Mouse (Mus musculus) CD4-positive, CD25-positive, alpha-beta regulatory T cell, adult 4 months (primary cell): ENCODE measurements at regions not wholly inside any gene's neighbourhood (a gene's known extent, or its start where the extent isn't known, plus 50 kb on each side); places are given as distances from the start of the nearest gene placed in this dataset.
A peak's percentile ranks its signal among the peaks of the same experiment; 100 is the strongest.

Experiments
- ATAC-seq: one replicate; pipeline ENCODE4 v1.8.0; 2017

DNA sequence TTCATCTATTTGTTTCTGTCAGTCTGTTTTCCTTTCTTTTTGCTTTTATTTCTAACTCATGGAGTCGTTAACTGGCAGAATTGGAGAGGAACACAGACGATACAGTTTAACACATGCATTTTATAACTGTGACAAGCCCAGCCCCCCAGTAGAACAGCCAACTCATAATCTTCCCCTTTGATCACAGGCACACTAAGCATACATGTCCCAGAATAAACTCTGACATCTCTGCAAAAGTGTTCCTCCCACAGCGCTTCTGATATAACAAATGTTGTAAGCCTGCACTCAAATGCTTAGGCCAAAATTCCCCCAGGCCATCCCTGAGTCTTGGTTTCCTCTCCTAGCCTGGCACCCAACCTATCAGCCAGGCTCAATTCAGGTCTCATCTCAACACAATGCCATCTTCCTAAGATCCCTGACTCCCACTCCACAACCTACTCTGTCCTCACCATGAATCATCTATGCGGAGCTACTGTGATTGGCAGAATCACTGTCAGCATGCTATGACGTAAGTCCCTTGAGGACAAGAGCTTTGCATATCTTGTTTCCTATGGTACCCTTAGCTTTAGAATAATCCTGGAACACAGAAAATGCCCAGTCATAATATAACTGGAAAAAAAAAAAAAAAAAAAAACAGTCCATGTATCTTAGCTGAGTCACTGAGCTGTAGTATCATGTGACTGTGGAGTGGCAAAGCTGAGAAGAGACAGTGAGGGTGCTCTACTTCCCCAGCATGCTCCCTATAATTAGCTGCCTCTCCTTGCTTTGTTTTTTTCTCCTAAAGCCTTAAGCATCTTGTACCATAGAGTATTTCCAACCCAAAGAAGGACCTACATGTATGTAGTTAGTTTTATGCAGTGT lies 146.7 kb downstream of the Plk2 start:
- ATAC-seq: no peak

- no peak for ATAC-seq
Measured at GRCm38 (mm10) chr13:110542303-110543065, 147.6 kb downstream of the Plk2 start.

DNA sequence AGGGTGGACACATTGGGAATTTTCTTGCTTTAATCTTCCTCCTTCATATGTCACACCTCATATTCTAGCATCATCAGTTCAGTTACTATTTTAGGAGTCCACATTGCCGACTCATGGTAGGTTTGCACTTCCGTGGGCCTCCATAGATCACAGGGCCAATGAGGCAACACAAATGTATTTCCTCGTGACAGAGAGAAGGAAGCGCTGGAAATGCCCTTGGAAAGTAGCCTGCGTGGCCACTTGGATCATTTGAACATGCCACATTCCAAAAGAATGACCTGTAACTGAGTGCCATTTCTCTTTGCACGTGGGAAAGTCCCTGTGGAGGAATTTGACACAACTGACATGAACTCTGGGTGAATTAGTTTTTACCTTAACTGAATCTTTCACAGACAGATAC lies 150.6 kb downstream of the Plk2 start:
- ATAC-seq: no peak

- ATAC-seq: no peak
Measured at GRCm38 (mm10) chr13:110555529-110556319, 160.9 kb downstream of the Plk2 start.

DNA sequence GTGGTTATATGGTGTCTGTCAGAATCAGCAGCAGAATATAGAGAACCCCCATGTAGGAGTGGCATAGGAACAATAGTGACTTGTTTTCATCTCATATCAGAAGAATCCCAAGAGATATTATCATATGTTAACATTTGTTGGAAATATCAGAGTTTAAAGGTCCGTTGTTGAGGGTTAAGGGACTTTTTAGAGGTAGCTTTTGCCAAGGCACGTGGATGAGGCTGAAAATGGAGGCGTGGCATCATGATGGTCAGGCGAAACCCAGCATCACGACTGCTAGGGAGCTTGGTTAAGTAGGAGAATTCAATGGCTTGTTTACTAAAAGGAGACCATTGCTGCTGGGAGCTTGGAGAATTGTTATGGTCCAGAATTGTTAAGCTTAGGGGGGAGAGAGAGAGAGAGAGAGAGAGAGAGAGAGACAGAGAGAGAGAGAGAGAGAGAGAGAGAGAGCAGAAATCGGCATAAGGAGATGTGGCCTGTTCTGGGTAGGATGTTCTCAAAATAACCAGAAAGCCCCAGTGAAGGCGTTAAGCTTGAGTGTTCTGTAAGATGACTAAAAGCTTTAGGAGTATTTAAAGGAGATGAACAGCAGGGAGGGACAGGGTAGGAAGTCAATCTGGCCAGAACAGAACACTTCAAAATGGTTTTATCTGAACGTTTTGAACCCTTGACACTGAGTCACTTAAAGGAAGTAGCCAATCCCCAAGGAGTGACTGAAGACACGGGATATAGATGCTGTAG lies 161.7 kb downstream of the Plk2 start:
- ATAC-seq: no peak

DNA sequence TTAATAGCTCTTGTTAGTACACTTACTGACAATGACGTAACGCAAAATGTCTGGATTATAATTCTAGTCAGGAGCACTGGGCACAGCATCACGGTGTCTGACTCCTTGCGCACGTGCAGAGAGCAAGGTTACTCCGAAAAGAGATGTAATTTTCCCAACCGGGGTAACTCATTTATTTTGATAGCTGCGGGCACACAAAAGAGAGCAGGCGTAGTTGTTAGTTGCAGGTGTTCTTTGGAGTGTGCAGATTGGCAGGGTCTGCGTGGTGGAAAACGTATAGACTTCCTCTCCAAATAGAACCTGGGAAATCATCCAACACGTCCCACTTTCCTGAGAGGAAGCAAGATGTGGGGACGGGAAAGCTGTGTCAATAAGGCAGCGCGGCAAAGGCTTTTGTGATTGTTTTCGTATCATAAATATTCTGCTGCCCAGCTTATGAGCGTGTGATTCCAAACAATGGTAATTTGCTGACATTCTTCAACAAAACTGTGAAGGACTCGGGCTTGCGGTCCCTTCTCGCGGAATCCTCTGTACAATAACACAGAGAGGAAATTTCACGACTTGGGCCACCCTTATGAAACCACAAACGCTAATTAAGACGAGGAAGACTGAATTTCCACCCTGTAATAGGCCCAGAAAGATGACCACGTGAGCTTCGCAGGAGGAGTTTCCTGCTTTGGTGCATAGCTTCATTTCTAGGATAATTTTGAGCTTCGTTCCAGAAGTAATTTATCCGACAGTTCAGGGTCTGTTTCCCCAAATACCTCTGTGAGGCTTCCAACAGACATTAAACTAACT lies 163.3 kb downstream of the Plk2 start:
- peak; percentile 54 for ATAC-seq

DNA sequence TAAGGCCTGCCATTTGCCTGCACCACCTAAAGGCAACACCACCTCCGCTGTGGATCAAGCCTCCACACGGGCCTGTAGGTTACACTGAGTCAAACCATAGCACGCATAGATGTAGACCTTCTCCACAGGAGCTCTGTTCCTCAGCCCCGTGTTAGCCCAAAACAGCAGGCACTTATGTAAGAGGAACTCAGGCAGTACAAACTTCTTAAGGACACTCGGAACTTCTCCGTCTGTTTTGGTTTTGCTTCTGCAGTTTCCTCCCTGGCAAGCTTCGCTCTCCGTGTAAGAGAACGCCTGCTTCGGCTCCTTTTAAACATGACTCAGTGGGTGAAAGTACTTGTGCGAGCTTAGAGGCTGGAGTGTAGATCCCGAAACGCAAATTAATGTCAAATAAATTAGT lies 165.7 kb downstream of the Plk2 start:
- no peak for ATAC-seq

DNA sequence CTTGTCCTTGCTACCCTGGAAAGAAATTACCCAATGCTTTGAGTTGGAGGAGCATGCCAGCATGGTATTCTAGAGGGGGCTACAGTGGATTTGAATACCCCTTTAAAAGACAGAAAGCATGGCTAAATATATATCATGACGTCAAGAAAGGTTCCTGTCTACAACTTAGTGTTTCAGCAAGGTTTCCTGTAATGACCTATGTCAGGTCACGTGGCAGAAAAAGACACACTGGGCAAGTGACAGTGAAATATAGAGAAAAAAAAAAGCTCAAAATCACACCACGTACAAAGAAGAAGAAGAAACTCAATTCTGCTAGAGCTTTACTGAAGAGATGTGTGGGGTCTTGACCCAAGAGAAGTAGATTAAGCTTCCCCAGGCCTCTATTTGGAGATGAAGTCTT lies 167.7 kb downstream of the Plk2 start:
- no peak for ATAC-seq

- no peak for ATAC-seq
Measured at GRCm38 (mm10) chr13:110562902-110563301, 168.1 kb downstream of the Plk2 start.

- ATAC-seq: peak; percentile 97
Measured at GRCm38 (mm10) chr13:110563967-110564366, 169.1 kb downstream of the Plk2 start.

DNA sequence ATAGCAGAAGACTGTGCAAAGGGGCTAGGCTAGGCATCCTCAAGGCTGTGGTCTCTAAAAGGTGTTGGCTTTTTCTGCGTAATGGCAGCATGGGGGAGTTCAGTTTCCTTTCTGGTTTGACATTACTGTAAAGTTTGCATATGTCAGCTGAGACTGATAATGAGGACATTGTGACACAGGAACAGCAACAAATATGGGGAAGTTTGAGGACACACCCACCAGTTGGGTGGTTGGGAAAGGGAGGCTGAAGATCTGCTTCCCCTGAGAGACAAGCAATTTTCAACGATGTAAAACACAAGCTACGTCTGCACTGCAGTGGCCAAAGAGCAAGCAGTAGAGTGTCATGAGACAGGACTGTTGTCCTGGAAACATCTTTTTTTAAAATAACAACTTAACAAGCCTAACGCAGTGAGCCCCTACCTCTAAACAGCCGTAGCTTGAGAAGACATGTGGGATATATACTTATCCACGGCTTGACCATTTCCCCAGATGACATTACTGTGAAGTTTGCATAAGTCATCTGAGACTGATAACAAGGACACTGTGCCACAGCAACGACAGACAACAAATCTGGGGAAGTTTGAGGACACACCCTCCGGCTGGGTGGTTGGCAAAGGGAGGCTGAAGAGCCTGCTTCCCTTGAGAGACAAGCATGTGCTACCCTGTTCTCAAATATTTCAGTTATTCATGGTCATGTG lies 173.8 kb downstream of the Plk2 start:
- no peak for ATAC-seq

GRCm38 (mm10) chr13:110569180-110569512 lies 174.3 kb downstream of the Plk2 start:
- ATAC-seq: no peak

DNA sequence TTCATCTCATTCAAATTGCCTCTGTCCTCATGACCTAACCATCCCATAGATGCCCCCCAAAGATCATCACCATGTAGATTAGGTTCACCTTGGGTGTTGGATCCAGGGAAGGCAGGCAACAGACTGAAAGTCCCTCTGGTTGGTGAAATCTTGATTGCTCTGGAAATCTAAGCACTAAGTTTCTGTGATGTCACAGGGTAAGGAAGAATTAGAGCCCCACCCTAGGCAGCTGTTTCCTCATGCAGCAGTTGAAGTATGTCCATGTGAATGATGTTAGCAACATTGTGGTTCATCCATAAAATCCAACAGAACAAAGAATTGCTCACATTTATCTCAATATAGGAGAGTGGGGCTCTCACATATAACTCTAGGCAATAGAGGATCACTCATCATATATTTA lies 175.5 kb downstream of the Plk2 start:
- no peak for ATAC-seq

DNA sequence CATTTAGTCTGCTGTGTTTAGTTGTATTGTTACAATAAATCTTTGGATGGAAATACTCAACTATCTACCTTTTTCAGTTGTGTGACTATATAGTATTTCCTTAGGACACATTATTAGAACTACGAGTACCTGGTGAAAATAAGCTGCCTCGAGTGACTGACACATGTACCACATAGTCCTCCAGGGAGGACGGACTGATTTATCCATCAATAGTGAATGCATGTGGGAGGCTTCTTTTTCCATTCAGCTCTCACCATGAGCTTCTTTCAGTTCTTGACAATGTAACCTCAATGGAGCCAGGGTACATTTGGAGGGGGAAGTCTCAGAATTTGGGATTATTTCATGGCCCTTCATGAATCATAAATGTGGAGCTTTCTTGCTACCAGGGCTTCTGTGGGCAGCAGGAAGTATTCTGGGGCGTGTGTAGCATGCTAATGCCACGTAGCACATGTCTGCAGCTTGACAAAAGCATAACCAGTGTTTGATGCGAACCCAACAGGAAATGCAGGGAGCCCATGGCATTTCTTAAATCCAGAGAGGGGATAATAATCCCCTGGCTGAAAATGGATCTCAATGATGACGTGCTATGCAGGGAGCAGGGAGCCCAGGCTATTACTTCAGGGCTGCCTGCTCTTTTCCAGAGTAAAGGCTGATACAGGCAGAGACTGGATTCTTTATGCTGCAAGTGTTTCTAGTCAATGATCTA lies 178.7 kb downstream of the Plk2 start:
- ATAC-seq: no peak

GRCm38 (mm10) chr13:110574764-110575471 lies 180.1 kb downstream of the Plk2 start:
- no peak for ATAC-seq

DNA sequence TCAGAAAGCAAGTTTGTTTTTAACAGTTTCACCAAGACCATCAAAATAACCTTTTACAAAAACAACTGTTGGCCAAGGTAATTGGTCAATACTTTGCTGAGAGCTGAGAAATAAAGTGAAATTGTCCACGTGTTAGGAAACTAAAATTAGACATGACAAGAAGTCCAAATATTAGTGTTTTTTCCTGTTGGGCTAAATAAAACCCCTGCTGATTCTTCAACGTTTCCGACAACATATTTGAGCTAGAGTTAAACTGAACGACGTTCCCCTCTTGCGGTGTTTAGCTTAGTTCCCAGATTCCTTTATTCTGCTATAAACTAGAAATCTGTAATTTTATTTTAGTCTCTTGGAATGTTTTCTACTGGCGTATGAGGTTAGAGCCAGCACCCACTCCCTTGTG lies 183.3 kb downstream of the Plk2 start:
- no peak for ATAC-seq

GRCm38 (mm10) chr13:110580166-110580565 lies 185.3 kb downstream of the Plk2 start:
- ATAC-seq: no peak

DNA sequence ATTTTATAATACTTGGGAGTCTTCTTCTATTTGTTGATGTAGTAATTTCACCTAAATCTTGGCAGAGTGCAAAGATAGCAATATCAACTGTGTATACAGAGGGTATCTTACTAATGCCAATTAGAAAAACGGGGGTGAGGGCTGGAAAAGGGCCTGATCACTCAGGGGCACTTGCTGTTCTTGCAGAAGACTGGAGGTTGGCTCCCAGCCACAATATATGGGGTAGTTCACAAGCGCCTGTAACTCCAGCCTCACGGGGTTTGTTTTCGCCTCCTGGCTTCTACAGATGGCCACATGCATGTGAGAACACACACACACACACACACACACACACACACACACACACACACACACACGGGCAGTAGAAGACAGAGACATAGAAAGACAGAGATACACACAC lies 185.7 kb downstream of the Plk2 start:
- ATAC-seq: no peak

DNA sequence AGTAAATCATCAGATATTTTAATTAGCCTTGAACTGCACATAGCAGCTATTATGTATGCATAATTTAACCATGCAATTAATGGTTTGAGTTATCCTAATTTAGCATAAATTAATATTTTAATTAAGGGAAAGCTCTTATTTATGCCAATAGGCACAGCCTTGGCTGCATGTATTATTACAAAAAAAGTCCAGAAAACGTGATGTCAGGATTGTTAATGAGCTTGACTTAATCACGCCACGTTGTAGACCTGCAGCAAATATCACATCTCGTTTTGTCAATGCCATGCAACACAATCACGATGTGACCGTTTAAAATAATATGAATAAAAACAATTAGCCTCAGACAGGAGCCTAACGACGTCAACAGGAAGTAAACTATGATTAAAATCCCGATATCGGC lies 189.9 kb downstream of the Plk2 start:
- ATAC-seq: no peak

GRCm38 (mm10) chr13:110594630-110595029 lies 199.8 kb downstream of the Plk2 start:
- no peak for ATAC-seq
